Mouse (Mus musculus) right cerebral cortex, postnatal 14 days (tissue): ENCODE results near the gene Olfr522.

Experiments
- DNase-seq: peaks from one replicate; pipeline ENCODE4 v3.0.0; 2022

The Olfr522 gene

GRCm38 (mm10) chr7:140164664-140165063 lies at the start of gene Olfr522:
Olfr522 (minus strand) TSS chr7:140164764.
- no peak for DNase-seq

- DNase-seq, result no peak
Observed at GRCm38 (mm10) chr7:140213841-140214240, 49.3 kb upstream of the Olfr522 start.

- DNase-seq, result no peak
Observed at GRCm38 (mm10) chr7:140208677-140209076, 44.1 kb upstream of the Olfr522 start.

- DNase-seq, result no peak
Observed at GRCm38 (mm10) chr7:140208153-140208552, 43.6 kb upstream of the Olfr522 start.

- DNase-seq, result no peak
Observed at GRCm38 (mm10) chr7:140206904-140207303, 42.3 kb upstream of the Olfr522 start.

GRCm38 (mm10) chr7:140205864-140206263 lies 41.3 kb upstream of the Olfr522 start, which contains the start of gene Olfr524:
Olfr524 (minus strand) TSS chr7:140205964.
- no peak for DNase-seq

- DNase-seq, result no peak
Observed at GRCm38 (mm10) chr7:140201090-140201489, 36.5 kb upstream of the Olfr522 start.

GRCm38 (mm10) chr7:140196002-140196401 lies 31.4 kb upstream of the Olfr522 start:
- no peak for DNase-seq

GRCm38 (mm10) chr7:140194031-140194430 lies 29.5 kb upstream of the Olfr522 start:
- DNase-seq, result no peak

- no peak for DNase-seq
Observed at GRCm38 (mm10) chr7:140192851-140193250, 28.3 kb upstream of the Olfr522 start.

GRCm38 (mm10) chr7:140192445-140192844 lies 27.9 kb upstream of the Olfr522 start:
- DNase-seq, result no peak

GRCm38 (mm10) chr7:140190435-140190834 lies 25.9 kb upstream of the Olfr522 start:
- no peak for DNase-seq

- DNase-seq, result no peak
Observed at GRCm38 (mm10) chr7:140188391-140189328, 24.1 kb upstream of the Olfr522 start.

- no peak for DNase-seq
Observed at GRCm38 (mm10) chr7:140187721-140188390, 23.3 kb upstream of the Olfr522 start.

GRCm38 (mm10) chr7:140186646-140187620 lies 22.4 kb upstream of the Olfr522 start:
- peak; percentile 44 for DNase-seq

GRCm38 (mm10) chr7:140184206-140184605 lies 19.6 kb upstream of the Olfr522 start:
- DNase-seq, result no peak

GRCm38 (mm10) chr7:140180692-140181091 lies 16.1 kb upstream of the Olfr522 start:
- no peak for DNase-seq

- DNase-seq, result no peak
Observed at GRCm38 (mm10) chr7:140179176-140179575, 14.6 kb upstream of the Olfr522 start.

GRCm38 (mm10) chr7:140172936-140173335 lies 8.4 kb upstream of the Olfr522 start, which contains the start of gene Olfr523:
Olfr523 (plus strand) TSS chr7:140173217.
- no peak for DNase-seq

- DNase-seq, result no peak
Observed at GRCm38 (mm10) chr7:140170863-140171262, 6.3 kb upstream of the Olfr522 start.

GRCm38 (mm10) chr7:140169386-140169785 lies 4.8 kb upstream of the Olfr522 start:
- no peak for DNase-seq

- no peak for DNase-seq
Observed at GRCm38 (mm10) chr7:140167950-140168349, 3.4 kb upstream of the Olfr522 start.

GRCm38 (mm10) chr7:140160363-140160762 lies 4.2 kb downstream of the Olfr522 start:
- no peak for DNase-seq
